Mouse (Mus musculus): Measurements from ENCODE around the gene Foxn2. TPM values are rescaled to one million over a fixed set of nuclear protein-coding genes. Genes with fewer than 3 reads are reported as not detected.

Gene Foxn2
- polyA plus RNA-seq, 1 experiment from 2014 or later, result 8.1 TPM

DNA sequence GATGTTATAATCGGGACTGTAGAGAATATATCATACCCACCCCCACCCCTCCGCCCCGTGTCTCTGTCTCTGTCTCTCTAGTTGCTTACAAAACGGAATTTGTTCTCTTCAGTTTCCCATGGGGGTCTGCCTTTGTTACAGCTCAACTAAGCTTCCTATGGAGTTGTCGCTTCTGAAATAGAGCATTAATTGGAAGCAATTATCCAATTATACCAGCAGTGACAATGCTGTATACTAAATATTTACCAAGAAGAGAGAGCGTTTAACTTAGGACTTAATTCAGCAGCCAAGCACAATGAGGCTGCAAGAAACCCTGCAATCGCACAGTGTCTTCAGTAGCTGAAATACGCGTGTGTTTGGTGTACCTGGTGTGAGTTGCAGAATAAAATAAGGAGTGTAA lies 53.0 kb downstream of the Foxn2 start:
- H3K27me3 ChIP-seq (ENCODE audit: control insufficient read depth, insufficient read depth, low read length), result no peaks in the 10 kb centered on the region
- H3K9ac ChIP-seq (replicated peaks; ENCODE audit: low read depth, low read length), result no peak overlapping the region
- WGBS, result 42% methylated on average over 9 of the region's 9 CpGs
- no peak overlapping the region; the same call in 1 of the 2 replicates for H3K4me2 ChIP-seq (ENCODE audit: low read depth, low read length)
- peaks cover 13% of the 10 kb centered on the region for H3K4me1 ChIP-seq (ENCODE audit: control insufficient read depth, insufficient read depth, low read length)
- H3K27ac ChIP-seq (ENCODE audit: low read depth, low read length), result peak overlapping the region; percentile 83
- H3K4me3 ChIP-seq (ENCODE audit: low read depth, low read length), result no peak overlapping the region
- no peaks in the 10 kb centered on the region for H3K36me3 ChIP-seq (ENCODE audit: control insufficient read depth, insufficient read depth, low read length)
- ATAC-seq (ENCODE audit: low read depth), result no peak
- no peaks in the 10 kb centered on the region for H3K9me3 ChIP-seq (ENCODE audit: control insufficient read depth, low read length)

DNA sequence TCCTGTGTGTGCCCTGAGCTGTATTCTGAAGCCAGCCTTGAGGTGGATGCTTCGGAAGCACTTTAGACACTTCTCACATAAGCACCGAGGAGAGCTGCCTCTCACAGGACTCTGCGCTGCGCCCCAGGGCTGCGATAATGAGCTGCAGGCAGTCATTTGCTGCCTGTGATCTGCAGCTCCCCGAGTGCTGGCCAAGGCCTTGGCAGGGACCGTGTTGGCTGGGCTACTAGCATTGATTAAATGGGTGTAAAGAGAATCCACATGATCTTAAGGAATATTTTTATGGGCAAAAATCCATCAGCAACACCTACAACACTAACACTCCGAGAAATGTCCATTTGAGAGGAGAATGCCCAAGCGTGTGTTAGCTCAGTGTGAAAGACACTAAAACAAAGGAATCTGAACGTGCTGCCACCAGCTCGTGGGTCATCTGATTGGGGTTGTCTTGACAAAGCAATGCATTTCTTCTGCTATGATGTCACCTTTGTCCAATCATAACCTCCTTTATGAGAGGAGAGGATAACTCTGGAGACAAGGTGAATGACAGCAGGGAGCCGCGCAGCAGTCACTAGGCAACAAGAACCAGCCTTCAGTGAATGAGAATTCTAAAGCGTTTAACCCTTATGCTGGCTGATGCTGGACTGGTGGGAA lies 53.7 kb downstream of the Foxn2 start:
- WGBS, result 11% methylated on average over 14 of the region's 14 CpGs
- H3K4me3 ChIP-seq (ENCODE audit: low read depth, low read length), result no peak overlapping the region

DNA sequence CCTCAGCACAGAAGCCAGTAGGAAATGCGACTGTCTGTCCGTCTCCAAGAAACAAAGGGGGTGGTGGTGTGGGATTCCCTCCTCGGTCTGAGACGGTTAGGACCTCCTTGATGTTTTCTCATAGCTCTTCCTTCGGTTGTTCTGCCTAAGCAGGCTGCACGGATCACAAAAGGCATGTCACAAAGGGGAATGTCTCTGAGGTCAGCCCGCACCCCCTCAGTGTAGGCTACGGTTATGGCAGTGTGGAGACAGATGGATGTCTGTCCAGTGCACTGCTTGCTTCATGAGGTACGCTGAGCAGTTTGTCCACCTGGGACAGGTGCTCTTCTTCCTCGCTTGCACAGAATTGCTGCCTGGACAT lies 54.2 kb downstream of the Foxn2 start:
- 26% methylated on average over 10 of the region's 10 CpGs for WGBS
- peak overlapping the region; percentile 83 for H3K27ac ChIP-seq (ENCODE audit: low read depth, low read length)
- peak overlapping the region; percentile 17; the same call in 1 of the 2 replicates for H3K9ac ChIP-seq (replicated peaks; ENCODE audit: low read depth, low read length)
- peaks cover 13% of the 10 kb centered on the region for H3K4me1 ChIP-seq (ENCODE audit: control insufficient read depth, insufficient read depth, low read length)
- ATAC-seq (ENCODE audit: low read depth), result peak; percentile 54
- no peaks in the 10 kb centered on the region for H3K36me3 ChIP-seq (ENCODE audit: control insufficient read depth, insufficient read depth, low read length)
- H3K27me3 ChIP-seq (ENCODE audit: control insufficient read depth, insufficient read depth, low read length), result no peaks in the 10 kb centered on the region
- H3K4me3 ChIP-seq (ENCODE audit: low read depth, low read length), result no peak overlapping the region
- no peaks in the 10 kb centered on the region for H3K9me3 ChIP-seq (ENCODE audit: control insufficient read depth, low read length)
- H3K4me2 ChIP-seq (ENCODE audit: low read depth, low read length), result peak overlapping the region; percentile 35

More for the DNA sequence above, 53.7 kb downstream of the Foxn2 start:
- Histone ChIP-seq H3K4me1 (ENCODE audit: control insufficient read depth, insufficient read depth, low read length) (peaks cover 13% of the 10 kb centered on the region), H3K27ac (ENCODE audit: low read depth, low read length) (peak overlapping the region; percentile 83), H3K9ac (replicated peaks; ENCODE audit: low read depth, low read length) (peak overlapping the region; percentile 17), H3K4me2 (ENCODE audit: low read depth, low read length) (peak overlapping the region; percentile 35), H3K27me3 (ENCODE audit: control insufficient read depth, insufficient read depth, low read length) (no peaks in the 10 kb centered on the region), H3K9me3 (ENCODE audit: control insufficient read depth, low read length) (no peaks in the 10 kb centered on the region), H3K36me3 (ENCODE audit: control insufficient read depth, insufficient read depth, low read length) (no peaks in the 10 kb centered on the region)
- peak; percentile 93 for ATAC-seq (ENCODE audit: low read depth)

DNA sequence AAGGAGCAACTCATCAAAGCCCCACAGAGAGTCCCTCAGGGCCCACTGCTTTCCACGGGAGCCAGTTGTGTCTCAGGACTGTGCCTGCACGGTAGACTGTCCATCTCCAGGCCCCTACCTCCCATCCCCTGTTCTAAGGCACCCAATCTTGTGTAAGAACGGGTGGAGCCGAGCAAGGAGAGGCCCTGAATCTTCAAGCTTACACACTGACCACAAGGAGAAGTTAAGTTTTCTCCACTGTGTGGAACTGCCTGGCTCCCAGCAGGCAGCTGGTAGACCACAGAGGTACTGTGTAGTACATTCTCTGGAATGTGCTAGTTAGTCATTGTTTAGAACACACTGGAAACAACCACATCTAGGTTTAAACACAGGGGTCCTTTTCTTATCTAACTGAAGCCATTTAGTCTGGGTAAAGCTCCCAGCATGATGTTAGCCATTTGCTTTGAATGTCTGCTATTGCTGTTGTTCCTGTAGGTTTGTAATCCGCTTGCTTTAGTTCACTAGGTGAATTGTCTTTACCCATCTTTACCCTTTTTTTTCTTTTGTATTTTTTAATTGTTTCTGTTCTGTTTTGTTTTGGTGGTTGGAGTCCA lies 57.7 kb downstream of the Foxn2 start:
- no peak overlapping the region for H3K4me3 ChIP-seq (ENCODE audit: low read depth, low read length)
- no peak for ATAC-seq (ENCODE audit: low read depth)
- H3K9ac ChIP-seq (replicated peaks; ENCODE audit: low read depth, low read length), result no peak overlapping the region
- peaks cover 13% of the 10 kb centered on the region for H3K4me1 ChIP-seq (ENCODE audit: control insufficient read depth, insufficient read depth, low read length)
- WGBS, result 86% methylated on average over 5 of the region's 5 CpGs
- no peak overlapping the region for H3K27ac ChIP-seq (ENCODE audit: low read depth, low read length)
- H3K36me3 ChIP-seq (ENCODE audit: control insufficient read depth, insufficient read depth, low read length), result no peaks in the 10 kb centered on the region
- H3K9me3 ChIP-seq (ENCODE audit: control insufficient read depth, low read length), result no peaks in the 10 kb centered on the region
- H3K27me3 ChIP-seq (ENCODE audit: control insufficient read depth, insufficient read depth, low read length), result no peaks in the 10 kb centered on the region
- no peak overlapping the region for H3K4me2 ChIP-seq (ENCODE audit: low read depth, low read length)

DNA sequence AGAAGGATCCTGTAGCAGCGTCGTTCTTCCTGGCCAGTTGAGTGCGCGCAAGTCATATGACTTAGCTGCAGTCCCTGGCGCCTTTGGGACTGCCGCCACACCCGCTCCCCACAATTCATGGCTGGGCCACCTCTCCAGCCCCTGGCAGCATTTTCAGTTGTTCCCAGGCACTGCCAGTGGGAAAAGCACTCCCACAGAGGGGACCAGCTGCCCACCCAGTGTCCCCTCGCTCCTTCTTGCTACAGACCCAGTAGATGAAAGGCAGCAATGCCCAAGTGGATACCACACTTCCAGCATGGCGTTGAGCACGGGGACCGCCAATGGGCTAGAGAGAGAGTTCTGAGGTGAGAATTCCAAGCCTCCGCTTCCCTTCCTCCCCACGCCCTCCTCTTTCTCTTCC lies 63.5 kb downstream of the Foxn2 start:
- WGBS, result 94% methylated on average over 13 of the region's 13 CpGs
- H3K36me3 ChIP-seq (ENCODE audit: control insufficient read depth, insufficient read depth, low read length), result no peaks in the 10 kb centered on the region
- no peak overlapping the region for H3K9ac ChIP-seq (replicated peaks; ENCODE audit: low read depth, low read length)
- H3K4me1 ChIP-seq (ENCODE audit: control insufficient read depth, insufficient read depth, low read length), result no peaks in the 10 kb centered on the region
- no peak overlapping the region for H3K4me2 ChIP-seq (ENCODE audit: low read depth, low read length)
- ATAC-seq (ENCODE audit: low read depth), result no peak
- H3K27me3 ChIP-seq (ENCODE audit: control insufficient read depth, insufficient read depth, low read length), result no peaks in the 10 kb centered on the region
- no peak overlapping the region for H3K4me3 ChIP-seq (ENCODE audit: low read depth, low read length)
- no peak overlapping the region for H3K27ac ChIP-seq (ENCODE audit: low read depth, low read length)
- H3K9me3 ChIP-seq (ENCODE audit: control insufficient read depth, low read length), result no peaks in the 10 kb centered on the region

DNA sequence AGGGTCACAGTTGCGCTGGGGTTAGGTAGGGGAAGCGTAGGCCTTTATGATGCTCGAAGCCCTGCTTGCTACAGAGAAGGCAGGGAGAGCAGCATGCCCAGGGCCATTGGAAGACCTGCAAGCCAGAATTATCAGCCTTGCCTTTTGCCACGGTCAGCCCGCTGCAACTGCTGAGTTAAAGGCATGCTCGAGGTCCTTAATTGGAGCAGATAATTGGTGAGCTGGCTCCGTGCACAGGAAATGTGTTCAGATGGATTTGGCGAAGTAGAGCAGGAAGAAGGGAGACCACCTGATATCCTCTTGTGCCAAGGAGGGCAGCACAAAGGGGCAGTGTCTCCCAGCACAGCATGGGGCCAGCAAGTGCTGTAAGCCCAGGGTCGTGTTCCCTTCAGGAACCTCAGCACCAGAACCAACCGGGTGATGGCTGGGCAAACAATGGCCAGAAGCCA lies 64.8 kb downstream of the Foxn2 start:
- H3K4me1 ChIP-seq (ENCODE audit: control insufficient read depth, insufficient read depth, low read length), result no peaks in the 10 kb centered on the region
- H3K9me3 ChIP-seq (ENCODE audit: control insufficient read depth, low read length), result no peaks in the 10 kb centered on the region
- H3K4me3 ChIP-seq (ENCODE audit: low read depth, low read length), result no peak overlapping the region
- 31% methylated on average over 10 of the region's 10 CpGs for WGBS
- no peaks in the 10 kb centered on the region for H3K27me3 ChIP-seq (ENCODE audit: control insufficient read depth, insufficient read depth, low read length)
- H3K4me2 ChIP-seq (ENCODE audit: low read depth, low read length), result no peak overlapping the region
- H3K9ac ChIP-seq (replicated peaks; ENCODE audit: low read depth, low read length), result no peak overlapping the region
- H3K27ac ChIP-seq (ENCODE audit: low read depth, low read length), result no peak overlapping the region
- H3K36me3 ChIP-seq (ENCODE audit: control insufficient read depth, insufficient read depth, low read length), result no peaks in the 10 kb centered on the region
- ATAC-seq (ENCODE audit: low read depth), result peak; percentile 54; the same call in 1 of the 2 replicates

DNA sequence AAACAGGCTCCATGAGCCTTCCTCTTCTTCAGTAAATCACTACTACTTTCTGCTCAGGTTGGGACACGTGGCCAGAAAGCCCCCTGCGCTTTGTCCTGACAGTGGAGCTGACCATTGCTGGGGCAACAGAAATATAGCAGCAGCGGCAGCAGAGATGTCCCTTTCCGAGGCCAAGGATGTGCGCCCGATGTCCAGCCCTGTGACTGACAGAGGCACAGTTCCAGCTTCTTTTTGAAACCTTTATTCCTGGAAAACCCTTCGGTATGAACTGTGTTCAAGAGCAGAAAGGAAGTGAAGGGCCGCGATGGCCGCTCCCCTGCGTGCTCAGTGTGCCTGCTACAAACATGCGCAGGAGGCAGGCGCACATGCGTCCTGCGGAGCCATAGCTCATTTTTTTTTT lies 65.4 kb downstream of the Foxn2 start:
- WGBS, result 95% methylated on average over 15 of the region's 15 CpGs
- ATAC-seq (ENCODE audit: low read depth), result no peak
- no peak overlapping the region for H3K27ac ChIP-seq (ENCODE audit: low read depth, low read length)

DNA sequence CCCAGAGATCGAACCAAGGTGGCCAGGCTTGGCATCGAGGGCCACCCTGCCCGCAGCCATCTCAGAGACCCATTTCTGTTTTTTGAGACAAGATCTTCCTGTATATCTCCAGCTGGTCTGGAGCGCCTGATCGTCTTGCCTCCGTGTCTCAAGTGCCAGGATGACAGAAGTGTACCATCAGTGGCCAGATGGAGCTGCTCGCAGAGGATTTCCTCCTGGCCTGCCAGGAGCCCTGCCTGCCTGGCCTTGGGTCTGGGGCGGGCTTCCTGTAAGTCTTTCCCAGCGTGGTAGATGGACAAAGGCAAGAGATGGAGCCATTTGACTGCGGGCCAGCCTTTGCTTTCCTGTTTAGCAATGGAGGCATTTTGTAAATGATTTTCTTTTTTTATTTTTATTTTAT lies 66.9 kb downstream of the Foxn2 start:
- Histone ChIP-seq H3K9me3 (ENCODE audit: control insufficient read depth, low read length) (no peaks in the 10 kb centered on the region), H3K9ac (replicated peaks; ENCODE audit: low read depth, low read length) (no peak overlapping the region), H3K4me3 (ENCODE audit: low read depth, low read length) (no peak overlapping the region), H3K4me1 (ENCODE audit: control insufficient read depth, insufficient read depth, low read length) (no peaks in the 10 kb centered on the region), H3K27me3 (ENCODE audit: control insufficient read depth, insufficient read depth, low read length) (no peaks in the 10 kb centered on the region), H3K36me3 (ENCODE audit: control insufficient read depth, insufficient read depth, low read length) (no peaks in the 10 kb centered on the region), H3K4me2 (ENCODE audit: low read depth, low read length) (no peak overlapping the region), H3K27ac (ENCODE audit: low read depth, low read length) (no peak overlapping the region)
- 92% methylated on average over 10 of the region's 10 CpGs for WGBS
- ATAC-seq (ENCODE audit: low read depth), result no peak

More for the DNA sequence above, 65.4 kb downstream of the Foxn2 start:
- H3K4me2 ChIP-seq (ENCODE audit: low read depth, low read length), result no peak overlapping the region
- H3K9ac ChIP-seq (replicated peaks; ENCODE audit: low read depth, low read length), result no peak overlapping the region
- no peak overlapping the region for H3K4me3 ChIP-seq (ENCODE audit: low read depth, low read length)
- no peaks in the 10 kb centered on the region for H3K9me3 ChIP-seq (ENCODE audit: control insufficient read depth, low read length)
- H3K36me3 ChIP-seq (ENCODE audit: control insufficient read depth, insufficient read depth, low read length), result no peaks in the 10 kb centered on the region
- H3K27me3 ChIP-seq (ENCODE audit: control insufficient read depth, insufficient read depth, low read length), result no peaks in the 10 kb centered on the region
- no peaks in the 10 kb centered on the region for H3K4me1 ChIP-seq (ENCODE audit: control insufficient read depth, insufficient read depth, low read length)

DNA sequence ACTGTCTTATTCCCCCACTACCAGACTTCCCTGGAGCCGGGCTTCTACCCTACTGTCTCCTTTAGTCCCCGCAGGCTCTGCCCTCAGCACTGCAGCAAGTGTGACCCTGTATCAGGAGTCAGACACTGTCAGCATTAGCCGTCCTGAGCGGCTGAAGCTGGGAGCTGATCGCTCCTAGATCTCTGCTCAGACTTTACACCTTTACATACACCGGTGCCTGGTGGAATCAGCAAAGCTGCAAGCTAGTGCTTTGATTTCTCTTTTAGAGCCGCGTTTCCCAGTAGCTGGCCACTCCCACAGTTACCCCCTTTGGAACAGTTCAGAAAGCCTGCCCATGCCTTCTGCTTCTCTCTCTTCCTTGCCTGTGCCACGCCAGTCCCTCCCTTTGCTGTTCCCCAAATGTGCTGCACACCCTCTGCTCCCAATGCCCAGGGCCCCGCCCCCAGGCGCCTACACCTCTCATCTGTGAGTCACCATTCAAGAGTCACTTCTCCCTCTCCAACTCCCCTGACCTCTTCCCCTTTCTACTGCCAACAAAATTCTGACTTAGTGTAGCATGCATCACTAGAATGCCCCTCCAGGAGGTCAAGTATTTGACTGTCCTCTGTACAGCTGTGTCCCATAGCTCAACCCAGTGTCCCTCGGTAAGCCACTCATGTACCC lies 68.5 kb downstream of the Foxn2 start:
- no peaks in the 10 kb centered on the region for H3K9me3 ChIP-seq (ENCODE audit: control insufficient read depth, low read length)
- no peak overlapping the region for H3K9ac ChIP-seq (replicated peaks; ENCODE audit: low read depth, low read length)
- no peak overlapping the region for H3K27ac ChIP-seq (ENCODE audit: low read depth, low read length)
- ATAC-seq (ENCODE audit: low read depth), result peak; percentile 13; the same call in 1 of the 2 replicates
- H3K4me2 ChIP-seq (ENCODE audit: low read depth, low read length), result no peak overlapping the region
- H3K4me3 ChIP-seq (ENCODE audit: low read depth, low read length), result no peak overlapping the region
- no peaks in the 10 kb centered on the region for H3K27me3 ChIP-seq (ENCODE audit: control insufficient read depth, insufficient read depth, low read length)
- 30% methylated on average over 12 of the region's 12 CpGs for whole genome bisulfite sequencing
- no peaks in the 10 kb centered on the region for H3K36me3 ChIP-seq (ENCODE audit: control insufficient read depth, insufficient read depth, low read length)
- H3K4me1 ChIP-seq (ENCODE audit: control insufficient read depth, insufficient read depth, low read length), result no peaks in the 10 kb centered on the region
